Mouse (Mus musculus) adrenal gland, postnatal 10 days (tissue): ENCODE results near the gene Pakap. TPM values are rescaled to one million over a fixed set of nuclear protein-coding genes. Genes with fewer than 3 reads are reported as not detected.
A peak's percentile ranks its signal among the peaks of the same experiment; 100 is the strongest.

Source experiments
- DNase-seq: peaks from one replicate; pipeline ENCODE4 v3.0.0; 2021; ENCODE audit warnings: mixed read lengths
- total RNA-seq, 2 experiments: library from RNA; stranded (reverse); gene quantifications; 2 replicates each; pipeline ENCODE4 v1.2.3; 2021

The Pakap gene
- total RNA-seq, 2 experiments from 2014 or later: 41.1 to 45.9 TPM

DNA sequence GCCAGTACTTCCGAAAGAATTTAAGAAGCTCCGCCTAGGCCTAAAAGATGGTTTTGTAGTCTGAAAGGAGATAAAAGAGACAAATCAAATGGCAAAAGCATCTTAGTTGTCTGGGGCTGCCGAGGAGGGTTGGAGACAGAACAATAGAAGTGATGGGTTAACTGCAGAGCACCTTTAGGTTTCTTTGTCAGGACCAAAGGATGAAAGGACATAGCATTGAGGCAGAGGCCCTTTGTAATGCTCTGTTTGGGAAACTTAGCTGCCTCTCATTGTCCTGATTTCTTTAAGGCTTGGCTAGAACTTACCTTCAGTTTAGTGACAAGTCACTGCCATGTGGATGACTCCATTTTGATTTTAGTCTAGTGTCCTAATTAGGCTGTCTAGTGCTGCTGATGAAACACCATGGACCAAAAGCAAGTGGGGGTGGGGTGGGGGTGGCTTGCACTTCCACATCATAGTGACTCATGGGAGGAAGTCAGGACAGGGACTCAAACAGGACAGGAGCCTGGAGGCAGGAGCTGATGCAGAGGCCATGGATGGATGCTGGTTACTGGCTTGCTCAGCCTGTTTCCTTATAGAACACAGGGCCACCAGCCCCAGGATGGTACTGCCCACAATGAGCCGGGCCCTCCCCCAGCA lies 202.3 kb downstream of the Pakap start:
- no peak for DNase-seq

DNA sequence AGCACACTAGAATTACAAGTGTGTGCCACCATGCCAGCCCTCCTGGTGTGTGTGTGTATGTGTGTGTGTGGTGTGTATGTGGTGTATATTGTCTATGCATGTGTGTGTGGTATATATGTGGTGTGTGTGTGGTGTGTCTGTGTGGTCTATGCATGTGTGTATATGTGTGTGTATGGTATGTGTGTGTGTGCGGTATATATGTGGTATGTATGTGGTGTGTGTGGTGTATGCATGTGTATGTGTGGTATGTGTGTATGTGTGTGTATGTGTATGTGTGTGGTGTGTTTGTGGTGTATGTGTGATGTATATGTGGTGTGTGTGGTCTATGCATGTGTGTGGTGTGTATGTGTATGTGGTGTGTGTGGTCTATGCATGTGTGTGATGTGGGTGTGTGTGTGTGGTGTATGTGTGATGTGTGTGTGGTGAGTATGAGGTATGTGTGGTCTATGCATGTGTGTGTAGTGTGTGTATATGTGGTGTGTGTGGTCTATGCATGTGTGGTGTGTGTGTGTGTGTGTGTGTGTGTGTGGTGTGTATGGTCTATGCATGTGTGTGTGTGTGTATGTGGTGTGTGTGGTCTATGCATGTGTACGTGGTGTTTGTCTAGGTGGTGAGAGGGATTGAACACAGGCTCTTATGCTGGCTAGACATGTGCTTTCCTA lies 203.7 kb downstream of the Pakap start:
- DNase-seq: no peak

DNA sequence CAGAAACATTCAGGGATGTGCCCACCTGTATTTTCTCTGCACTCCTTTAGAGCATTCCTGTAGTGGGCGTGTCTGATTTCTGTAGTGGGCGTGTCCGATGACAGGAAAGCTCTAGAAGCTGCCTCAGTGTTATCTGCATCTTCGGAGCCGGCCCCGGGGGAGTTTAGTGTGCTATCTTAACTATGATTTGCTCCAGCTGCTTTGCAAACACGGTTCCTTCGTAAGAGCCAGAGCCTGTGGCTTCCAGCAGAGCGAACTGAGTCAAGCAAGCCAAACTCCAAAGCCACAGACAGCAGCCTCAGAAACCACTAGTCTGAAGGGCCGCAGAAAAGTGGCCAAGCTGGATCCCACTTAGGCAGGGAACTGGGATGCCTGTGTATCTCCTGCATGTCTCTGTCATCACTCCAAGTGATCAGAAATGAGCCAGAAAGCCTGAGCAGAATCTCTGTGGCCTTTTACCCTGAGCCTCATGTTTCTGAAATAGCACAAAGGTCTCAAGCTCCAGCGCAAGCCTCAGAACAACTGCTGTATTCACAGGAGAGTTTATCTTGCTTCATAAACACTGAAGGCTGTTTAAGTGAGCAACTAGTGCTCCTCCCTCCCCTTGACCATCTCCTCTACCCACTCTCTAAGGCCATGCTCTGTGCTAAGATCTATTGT lies 205.0 kb downstream of the Pakap start:
- DNase-seq: no peak

DNA sequence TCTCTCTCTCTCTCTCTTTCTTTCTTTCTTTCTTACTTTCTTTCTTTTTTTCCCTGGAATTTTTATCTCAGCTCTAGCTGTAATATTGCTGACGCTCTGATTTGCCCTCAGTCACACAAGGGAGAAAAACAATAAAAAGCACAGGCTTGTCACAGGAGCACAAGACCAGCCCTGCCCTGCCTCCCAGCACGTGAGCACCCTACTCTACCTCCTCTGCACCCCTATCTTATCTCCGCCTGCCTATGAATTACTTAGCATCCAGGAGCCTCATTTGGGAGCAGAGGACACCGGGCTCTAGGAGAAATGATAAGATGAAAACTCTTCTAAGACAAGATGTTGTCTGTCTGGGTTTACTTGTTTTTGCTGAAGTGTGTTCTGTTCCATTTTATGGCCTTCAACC lies 206.5 kb downstream of the Pakap start:
- DNase-seq: no peak

DNA sequence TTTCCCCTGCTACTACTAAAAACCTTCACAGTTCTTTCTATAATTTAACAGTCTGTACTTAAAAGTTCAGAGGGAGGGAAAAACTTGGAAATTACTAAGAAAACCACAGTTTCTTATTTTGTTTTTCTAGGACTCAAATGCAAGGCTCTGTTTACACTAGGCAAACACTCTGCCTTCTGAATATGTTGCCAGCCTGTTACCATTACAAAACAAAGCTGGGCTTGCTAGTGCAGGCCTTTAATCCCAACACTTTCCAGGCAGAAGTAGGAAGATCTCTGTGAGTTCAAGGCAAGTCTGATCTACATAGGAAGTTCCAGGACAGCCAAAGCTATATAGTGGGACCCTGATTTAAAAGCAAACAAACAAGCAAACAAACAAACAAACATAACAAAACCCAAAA lies 207.6 kb downstream of the Pakap start:
- no peak for DNase-seq

DNA sequence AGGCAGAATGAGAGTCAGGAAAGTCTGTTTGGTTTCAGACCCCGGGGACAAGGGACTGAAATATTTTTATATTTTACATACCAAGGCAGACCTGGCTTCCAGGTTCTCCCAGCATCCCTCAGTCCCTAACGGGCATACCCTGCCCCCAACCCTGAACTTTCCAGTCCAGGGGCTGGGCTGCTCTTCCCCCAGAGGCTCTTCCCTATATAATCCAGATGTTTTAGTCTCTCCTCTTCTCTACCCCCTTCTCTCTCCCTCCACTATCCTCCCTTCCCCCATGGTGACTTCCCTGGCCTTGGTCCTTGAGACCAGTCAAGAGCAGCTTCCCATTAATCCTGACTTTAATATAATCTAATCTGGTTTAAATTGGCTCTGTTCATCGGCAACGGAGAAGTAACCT lies 212.4 kb downstream of the Pakap start:
- no peak for DNase-seq

DNA sequence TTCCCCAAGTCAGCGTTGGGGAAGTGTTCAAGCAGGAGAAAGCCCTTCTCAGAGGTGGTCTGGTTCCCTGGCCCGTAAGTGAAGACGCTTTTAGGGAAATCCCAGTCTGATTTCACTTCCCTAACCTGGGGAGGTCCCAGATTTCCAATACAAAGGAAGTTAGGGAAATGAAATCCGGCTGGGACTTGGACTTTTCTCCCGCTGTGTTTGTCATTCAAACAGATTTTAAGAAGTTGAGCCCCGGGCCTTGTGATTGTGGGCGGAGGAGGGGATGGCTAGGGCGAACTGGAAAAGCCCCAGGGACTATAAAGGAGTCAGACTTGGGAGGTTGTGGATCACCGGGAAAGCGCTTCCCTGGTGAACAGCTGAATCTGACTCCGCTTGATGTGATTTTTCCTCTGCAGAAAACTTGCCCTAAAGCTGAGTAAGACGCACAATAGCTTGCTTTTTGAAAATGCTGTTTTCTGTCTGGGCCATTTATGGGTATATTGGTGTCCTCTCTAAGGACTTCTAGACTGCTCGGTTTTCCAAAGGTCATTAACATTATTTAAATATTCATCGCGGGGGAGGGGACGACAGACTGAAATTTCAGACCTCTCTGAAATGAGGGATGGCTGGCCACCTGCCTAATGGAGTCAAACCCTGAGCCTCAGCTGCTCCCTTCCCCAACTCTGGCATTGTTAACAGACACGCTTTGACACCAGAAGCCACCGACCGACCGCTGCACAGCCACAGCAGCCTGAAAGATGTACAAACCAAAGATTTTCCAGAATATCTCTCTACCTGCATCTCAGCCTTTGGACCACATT lies 213.1 kb downstream of the Pakap start:
- DNase-seq: no peak

DNA sequence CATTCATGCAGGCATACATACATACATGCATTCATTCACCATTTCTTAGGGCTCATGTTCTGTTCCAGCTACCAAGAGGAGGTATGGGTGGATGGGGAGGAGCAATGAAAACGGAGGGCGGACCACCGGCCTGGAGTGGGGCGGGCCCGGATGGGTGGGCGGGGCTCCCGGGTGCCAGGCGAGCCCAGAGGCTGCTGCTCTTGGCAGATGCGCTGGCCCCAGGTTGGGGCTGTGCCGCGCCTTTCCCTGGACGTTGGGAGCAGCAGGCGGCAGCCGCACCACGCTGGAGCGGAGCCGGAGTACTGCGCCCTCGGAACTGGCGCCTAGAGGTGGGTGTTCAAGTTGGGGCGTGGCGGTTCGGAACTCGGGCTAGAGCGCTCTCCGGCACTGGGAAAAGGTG lies 214.0 kb downstream of the Pakap start:
- DNase-seq: peak; percentile 88

DNA sequence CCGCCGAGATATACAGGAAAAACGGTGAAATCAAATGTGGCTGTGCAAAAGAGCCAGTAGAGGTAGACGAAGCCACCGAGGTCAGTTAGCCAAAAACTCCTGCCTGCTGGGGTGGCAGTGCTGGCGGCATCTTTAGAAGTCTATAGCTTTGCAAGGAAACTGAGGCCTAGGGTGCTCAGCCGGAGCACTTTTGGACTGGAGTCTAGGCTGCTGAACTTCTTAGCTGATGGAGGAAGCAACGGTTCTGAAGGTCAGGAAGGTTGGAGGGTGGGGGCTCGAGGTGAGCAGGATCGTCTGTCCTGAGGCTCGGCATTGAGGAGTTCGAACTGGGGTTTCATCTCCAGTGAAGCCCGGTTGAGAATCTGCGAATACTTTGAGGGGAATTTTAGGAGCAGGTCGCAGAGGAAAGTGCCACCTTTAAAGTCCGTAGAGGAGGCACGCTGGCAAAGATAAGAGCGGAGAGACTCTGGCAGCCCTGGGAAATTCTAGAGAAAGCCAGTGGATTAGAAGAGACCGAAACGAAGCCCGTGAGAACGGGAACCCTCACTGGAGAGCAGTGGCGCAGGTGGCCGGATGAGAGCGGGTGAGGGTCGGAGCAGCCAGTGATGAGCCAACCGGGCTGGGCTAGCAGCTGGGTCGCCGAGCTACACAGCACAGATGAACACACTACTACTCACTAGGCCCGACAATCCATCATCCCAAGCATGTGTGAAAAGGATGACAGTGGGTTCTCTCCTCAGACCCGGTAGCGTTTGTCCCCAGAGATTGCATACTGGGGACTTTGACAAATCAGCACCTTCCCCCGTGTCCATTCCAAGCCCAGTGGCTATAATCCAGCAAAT lies 214.8 kb downstream of the Pakap start:
- peak; percentile 35 for DNase-seq

DNA sequence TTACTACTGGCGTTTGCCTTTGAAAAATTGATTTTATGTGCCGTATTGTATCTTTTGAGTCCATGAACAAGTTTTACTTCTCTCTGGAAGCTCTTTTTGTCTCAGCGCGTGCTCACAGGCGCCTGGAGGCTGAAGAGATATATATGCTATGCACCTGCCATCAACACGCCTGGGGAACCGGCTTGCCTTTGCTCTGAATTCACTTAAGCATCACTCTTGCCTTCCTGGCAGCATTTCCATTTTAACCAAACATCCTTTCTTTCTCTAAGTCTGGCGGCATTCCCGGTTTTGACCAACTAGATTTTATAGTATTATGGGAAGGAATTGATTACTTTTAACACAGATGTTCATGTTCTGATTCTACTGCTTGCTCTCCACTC lies 215.4 kb downstream of the Pakap start:
- DNase-seq: no peak

DNA sequence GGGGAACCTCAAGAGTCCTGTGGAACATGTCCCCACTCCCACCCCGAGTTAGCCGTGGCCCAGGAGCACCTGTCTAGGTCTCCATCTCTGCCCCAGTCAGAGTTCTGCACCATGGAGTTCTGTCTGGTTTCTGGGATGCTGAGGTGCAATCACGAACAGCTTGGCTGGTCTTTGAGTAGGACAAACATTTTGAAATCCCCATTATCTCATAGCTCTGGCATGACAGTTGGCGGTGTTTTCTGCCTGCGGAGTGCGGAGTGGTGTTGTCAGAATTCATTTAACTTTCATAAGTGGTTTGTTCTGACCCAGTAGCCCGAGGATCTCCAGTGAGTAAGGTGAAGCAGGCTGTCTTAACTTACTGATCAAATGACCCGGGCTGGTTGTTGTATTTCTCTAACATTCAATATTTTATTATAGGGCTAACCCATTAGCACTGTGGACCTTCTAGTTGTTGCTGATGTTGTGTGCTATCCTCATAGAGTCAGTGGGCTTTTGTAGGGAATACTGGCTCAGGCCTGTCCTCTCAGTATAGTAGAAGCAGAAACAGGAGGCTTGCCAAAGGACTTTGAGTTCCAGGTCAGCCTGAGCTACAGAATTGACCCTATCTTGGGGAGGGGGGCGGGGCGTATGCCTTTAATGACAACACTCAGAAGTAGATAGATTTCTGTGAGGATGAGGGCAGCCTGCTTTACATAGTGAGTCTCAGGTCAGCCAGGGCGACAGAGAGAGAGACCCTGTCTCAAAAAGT lies 216.0 kb downstream of the Pakap start:
- DNase-seq: peak; percentile 41

DNA sequence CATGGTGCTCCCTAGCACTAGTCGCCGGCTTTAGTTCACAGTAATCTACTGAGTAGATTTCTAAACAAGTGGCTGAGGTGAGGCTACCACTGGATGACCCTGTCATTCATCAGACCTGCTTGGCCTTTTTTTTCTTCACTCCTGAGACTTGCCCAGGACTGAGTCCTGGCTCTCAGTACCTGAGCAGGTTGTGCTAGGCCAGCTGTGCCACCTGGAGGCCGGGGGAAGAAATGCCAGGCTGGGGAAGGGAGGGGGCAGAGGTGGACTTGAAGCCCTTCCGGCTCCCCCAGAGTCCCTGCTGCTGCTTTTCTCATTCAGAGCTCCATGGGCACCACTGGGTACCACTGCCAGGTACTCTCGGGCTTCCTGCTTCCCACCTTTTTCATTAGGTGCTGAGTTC lies 220.7 kb downstream of the Pakap start:
- DNase-seq: peak; percentile 35

DNA sequence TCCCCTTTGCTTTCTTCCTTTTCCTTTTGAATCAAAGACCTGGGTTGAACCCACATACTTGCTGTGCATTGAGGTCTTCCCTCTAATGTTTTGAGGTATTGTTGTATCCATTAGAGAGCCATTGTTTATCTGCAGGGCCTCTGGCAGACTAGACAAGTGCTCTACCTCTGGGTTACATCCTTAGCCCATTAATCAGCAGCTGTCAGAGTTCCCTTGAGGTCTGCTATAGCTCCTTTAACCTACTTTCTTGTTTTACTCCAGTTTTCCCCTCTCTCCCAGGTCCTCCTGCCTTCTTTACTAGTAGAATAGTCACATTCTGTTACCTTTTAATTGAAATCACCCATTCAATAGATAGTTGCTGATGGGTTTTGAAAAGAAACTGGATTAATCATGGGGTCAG lies 221.1 kb downstream of the Pakap start:
- no peak for DNase-seq

DNA sequence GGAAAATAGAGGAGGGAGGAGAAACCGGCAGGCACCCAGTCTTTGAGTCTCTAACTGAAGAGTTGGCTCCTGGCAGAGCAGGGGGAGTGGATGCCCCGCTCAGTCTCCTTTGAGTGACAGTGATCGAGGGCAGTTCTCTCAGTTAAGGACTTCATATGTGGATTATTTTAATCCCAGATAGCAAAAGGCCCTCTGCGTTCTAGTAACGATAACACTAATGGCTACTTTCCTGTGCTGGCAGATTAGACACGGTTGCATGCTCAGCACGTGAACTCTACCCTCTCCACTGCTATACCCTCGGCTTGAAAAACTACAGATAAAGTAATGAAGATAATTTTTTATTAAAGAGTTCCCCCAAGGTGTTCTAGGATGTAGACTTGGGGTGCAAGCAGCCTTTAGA lies 226.0 kb downstream of the Pakap start:
- DNase-seq: no peak

DNA sequence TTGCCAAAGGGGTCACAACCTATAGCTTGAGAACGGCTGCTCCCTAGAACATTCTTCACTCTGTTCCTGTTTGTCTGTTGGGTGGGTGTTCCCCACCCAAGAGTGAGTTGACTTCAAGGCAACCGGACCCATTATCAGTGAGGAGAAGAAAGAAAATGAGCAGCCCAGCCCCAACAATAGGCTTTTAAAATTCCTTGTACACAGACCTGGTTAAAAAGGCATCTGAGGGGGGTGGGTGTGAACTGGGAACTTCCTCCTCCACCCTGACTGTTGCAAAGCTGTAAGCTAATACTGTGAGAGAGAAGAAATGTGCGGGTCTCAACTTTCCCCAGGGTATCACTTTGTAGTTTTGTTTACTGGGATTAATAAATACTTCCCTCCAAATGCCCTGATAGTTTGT lies 226.6 kb downstream of the Pakap start:
- DNase-seq: no peak

DNA sequence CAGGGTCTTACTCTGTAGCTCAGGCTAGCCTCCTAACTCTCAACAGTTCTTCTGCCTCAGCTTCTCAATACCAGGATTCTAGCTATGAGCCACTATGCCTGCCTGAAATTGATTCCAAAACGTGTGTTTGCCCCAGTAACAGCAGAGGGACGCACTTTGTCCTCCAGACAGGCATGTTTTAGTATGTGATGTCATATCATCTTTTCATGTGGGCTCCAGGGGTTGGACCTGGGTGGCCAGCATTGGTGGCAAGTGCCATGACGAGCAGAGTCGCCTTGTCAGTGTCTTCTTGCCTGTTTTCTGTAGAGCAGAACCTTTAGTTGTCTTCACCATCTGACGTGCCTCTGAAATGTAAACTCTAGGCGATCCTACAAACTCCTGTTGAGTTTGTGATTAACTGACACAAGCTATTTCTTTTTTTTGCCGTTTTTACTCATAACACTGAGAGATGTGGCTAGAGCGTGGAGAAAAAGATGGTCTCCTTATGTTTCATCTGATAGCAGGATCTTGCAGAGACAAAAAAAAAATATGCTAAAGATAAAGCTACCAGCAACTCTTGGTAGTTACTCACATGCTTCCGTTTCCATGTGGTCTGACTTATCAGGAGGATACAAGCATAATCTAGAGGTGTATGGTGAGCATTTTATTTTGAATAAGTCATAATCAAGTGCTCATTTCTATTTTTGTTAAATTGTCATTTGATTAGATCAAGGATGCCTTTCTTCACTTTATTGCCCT lies 229.7 kb downstream of the Pakap start:
- no peak for DNase-seq

DNA sequence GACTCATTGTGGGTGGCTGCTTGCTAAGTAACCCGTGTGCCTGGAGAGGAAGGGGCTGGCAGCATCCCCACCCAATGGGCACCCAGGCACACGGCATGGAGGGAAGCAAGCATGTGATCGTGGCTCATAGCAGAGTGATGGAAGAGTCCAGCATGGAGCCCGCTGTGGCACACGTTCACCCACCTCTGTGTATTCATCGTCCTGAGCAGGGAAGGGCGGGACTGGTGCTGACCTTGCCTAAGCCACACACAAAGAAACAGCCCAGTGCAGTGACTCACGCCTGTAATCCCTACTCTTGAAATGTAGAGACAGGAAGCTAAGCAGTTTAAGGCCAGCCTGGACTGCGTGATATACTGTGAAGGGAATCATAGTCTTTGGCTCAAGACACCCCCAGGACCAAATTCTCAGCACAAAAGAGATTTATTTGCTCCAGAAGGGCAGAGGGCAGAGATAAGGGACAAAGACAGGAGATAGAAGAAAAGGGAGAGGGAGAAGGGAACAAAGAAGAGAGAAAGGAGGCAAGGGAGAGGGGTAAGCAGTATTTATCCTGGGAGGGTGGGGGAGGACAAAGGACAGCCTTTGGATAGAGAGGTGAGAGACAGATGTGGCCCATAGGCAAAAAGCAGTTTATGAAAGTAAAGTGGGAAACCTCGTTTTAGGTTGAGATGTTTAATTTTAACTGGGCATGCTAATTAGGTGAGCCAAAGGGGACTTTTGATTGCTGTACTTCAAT lies 230.5 kb downstream of the Pakap start:
- peak; percentile 70 for DNase-seq

DNA sequence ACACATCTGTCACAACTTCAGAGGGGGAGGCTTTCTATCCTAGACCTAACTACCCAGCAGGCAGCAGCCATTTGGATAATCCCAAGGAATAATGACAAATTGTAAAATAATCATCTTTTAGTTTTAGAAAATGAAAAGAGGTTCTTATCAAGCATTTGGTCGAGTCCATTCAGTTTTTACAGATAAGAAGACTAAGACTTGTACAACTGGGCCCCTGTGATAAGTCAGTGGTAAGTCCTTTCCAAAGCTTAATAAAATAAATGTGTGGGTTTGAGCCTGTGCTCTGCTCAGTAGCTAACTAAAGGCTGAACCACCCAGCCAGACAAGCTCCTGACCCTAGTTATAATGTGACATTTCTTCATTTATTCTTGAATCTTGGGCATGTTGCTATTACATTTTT lies 231.3 kb downstream of the Pakap start:
- DNase-seq: no peak

DNA sequence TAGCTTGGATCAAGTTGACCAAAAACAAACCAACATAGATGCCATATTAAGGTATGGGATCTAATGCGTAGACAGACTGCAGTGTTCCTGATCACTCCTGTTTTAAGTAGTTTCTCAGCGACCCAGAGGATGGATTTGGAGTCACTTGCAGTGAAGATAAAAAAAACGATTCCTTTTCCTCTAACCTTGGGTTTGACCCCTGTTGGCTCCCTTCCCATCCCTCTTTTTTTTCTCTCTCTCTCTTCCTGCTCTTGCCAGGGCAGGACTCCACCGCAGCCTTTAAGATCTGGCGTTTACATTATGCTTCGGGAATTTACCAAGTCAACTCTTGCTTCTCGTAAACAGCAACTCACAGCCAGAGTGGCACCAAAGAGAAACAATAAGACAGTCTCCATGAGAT lies 233.3 kb downstream of the Pakap start:
- peak; percentile 37 for DNase-seq

DNA sequence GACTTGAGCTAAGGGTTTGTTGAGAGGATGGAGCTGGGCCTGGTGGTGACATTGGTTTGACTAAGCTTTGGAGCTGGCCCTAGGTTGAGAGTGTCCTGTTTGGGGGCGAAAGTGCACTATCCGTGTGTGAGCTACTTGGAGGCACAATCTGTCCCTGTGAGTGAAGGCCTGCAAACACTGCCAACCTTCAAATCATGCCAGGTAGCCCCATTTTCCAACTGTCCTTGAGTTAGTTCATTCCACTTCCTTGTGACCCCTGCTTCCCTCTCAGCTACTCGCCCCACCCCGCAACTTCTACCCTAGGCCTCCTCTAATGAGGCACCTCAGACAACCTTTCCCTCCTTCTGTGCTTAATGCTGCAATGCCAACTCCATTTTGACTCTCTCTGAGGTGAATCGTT lies 234.0 kb downstream of the Pakap start:
- DNase-seq: no peak
